Mouse (Mus musculus) forebrain, embryonic 16.5 days (tissue): Measurements from ENCODE around the gene Gkn3. TPM values are rescaled to one million over a fixed set of nuclear protein-coding genes. Genes with fewer than 3 reads are reported as not detected.
A peak's percentile ranks its signal among the peaks of the same experiment; 100 is the strongest.

ENCODE experiments used
- ATAC-seq: fragments of 200-750 bp; cut with Nextera tagmentation; 2 replicates; pipeline ENCODE4 v1.8.0; 2017; ENCODE audit warnings: mild to moderate bottlenecking, moderate library complexity
- H3K27ac ChIP-seq: fragments of 300-500 bp; sonication (generic); 2 replicates; pipeline ENCODE4 v1.5.1; 2014; ENCODE audit warnings: low read length, control low read depth
- H3K27me3 ChIP-seq: fragments of 300-500 bp; sonication (generic); replicated peaks from 2 replicates; pipeline ENCODE4 v1.6.1; 2014; ENCODE audit warnings: low read length; ENCODE audit not compliant: control insufficient read depth, insufficient read depth
- H3K36me3 ChIP-seq: fragments of 300-500 bp; sonication (generic); 2 replicates; pipeline ENCODE4 v1.6.1; 2014; ENCODE audit not compliant: control insufficient read depth, insufficient read depth
- H3K4me1 ChIP-seq: fragments of 300-500 bp; sonication (generic); replicated peaks from 2 replicates; pipeline ENCODE4 v1.6.1; 2014; ENCODE audit warnings: low read length; ENCODE audit not compliant: control insufficient read depth, insufficient read depth
- H3K4me2 ChIP-seq: fragments of 300-500 bp; sonication (generic); 2 replicates; pipeline ENCODE4 v1.6.1; 2014; ENCODE audit warnings: mild to moderate bottlenecking, low read length, control low read depth
- H3K4me3 ChIP-seq: fragments of 300-500 bp; sonication (generic); replicated peaks from 2 replicates; pipeline ENCODE4 v1.5.1; 2014; ENCODE audit warnings: mild to moderate bottlenecking, low read length, control low read depth
- H3K9ac ChIP-seq: fragments of 300-500 bp; sonication (generic); replicated peaks from 2 replicates; pipeline ENCODE4 v1.6.1; 2014; ENCODE audit warnings: low read depth, low read length, control low read depth
- H3K9me3 ChIP-seq: fragments of 300-500 bp; sonication (generic); 2 replicates; pipeline ENCODE4 v1.6.1; 2016; ENCODE audit warnings: low read length; ENCODE audit not compliant: control insufficient read depth
- WGBS: fragments of 180-500 bp; shearing (Covaris S2); extraction: QIAGEN DNeasy Blood & Tissue Kit; methylation state at CpG from one replicate; pipeline ENCODE4 v1.1.7; 2014; 5-methylcytosine and 5-hydroxymethylcytosine counted together
- polyA plus RNA-seq: library from polyadenylated mRNA; unstranded; fragments of >200 nt; fragmentation: Nextera tagmentation; extraction: Ambion mirVana; gene quantifications from 2 replicates; pipeline ENCODE4 v1.2.1, GENCODE M21; 2015

Gkn3 gene
- polyA plus RNA-seq, 1 experiment from 2014 or later, result not detected

DNA sequence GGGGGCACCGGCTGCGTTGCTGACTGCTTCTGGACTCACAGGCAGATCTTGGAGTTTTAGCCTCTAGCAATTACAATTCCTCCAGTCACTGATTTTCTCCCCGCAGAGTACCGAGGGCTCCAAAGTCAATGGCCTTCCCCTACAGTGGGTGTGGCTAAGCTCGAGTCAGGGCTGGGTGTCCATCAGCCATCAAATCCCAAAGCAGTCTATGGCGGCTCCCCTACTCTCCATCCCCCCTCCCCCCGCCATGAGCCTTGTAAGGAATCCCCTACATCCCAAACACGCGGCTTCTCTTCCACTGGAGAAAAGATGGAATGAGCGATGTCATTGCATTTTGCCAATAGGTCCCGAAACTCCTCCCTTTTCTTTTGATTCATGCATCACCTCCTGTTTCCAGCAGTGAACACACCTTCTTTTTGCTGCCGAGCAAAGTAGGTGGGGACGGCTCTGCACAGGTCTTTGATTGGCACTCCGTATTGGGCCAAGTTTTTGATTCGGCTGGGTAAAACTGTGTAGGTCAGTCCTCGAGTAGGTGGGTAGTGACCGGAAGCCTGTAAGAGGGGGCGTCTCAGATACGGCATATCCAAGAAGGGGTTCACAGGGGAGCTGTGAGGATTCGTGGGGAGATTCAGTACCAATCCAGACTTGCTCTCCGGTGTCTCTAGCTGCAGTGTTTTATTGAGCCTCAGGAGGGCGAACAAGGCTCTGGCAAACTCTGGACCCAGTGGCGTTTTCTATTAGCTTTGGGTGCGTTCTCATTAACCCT, 4.6 kb downstream of the Gkn3 start:
- Histone ChIP-seq H3K4me2 (peak overlapping the region; percentile 71), H3K27me3 (no peaks in the 10 kb centered on the region), H3K9ac (peak overlapping the region; percentile 49), H3K27ac (no peak overlapping the region), H3K9me3 (no peaks in the 10 kb centered on the region), H3K4me3 (peak overlapping the region; percentile 43), H3K4me1 (peaks cover 8% of the 10 kb centered on the region), H3K36me3 (no peaks in the 10 kb centered on the region)
- WGBS, result 8% methylated on average over 24 of the region's 24 CpGs
- peak; percentile 79 for ATAC-seq

DNA sequence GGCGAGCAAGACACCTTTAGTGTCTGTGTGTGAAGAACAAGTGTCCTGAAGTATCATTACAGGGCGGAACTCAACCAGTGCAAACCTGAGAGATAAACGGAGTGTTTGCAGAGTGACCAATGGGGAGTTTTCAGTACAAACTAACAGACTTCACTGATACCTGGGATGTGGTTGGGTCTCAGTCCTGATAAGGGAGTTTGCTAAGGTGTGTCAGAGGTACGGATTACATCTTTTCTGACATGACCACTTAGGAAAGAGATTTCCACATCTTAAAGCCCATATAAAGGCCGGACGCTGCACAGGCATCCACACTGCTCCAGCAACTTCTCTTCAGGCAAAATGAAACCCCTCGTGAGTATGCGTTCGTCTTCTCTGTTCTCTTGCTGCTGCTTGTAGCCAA, 15.7 kb downstream of the Gkn3 start, which contains the start of gene Gkn2:
Gene Gkn2 (plus strand): TSS at position 301 of the 400 bp plus-strand sequence.
- Histone ChIP-seq H3K27ac (no peak within 1 kb of the TSS), H3K9me3 (no peaks in the 10 kb centered on the region), H3K9ac (no peak within 1 kb of the TSS), H3K4me2 (no peak within 1 kb of the TSS), H3K27me3 (no peaks in the 10 kb centered on the region), H3K4me1 (no peaks in the 10 kb centered on the region), H3K36me3 (no peaks in the 10 kb centered on the region), H3K4me3 (no peak within 1 kb of the TSS)
- ATAC-seq, result no peak
- 90% methylated on average over 9 of the region's 9 CpGs for WGBS

DNA sequence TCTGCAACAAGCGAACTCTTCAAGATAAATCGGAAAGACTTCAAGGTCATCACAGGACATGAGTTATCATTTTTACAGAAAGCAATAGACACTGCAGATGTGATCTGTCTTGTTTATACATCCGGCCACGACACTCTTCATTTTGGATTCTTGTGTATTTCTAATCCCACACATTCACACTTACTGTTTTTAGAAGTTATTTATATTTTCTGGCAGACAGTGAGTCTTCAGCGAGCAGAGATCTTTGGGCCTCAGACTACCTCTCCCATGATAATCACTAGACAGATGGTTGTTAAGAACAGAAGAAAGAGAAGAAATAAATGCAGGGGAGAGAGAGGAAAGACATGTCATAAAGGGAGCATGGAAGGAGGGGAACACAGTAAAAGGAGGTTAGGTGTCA, 19.5 kb downstream of the Gkn3 start:
- H3K9ac ChIP-seq, result no peak overlapping the region
- no peak overlapping the region for H3K4me3 ChIP-seq
- WGBS, result 86% methylated on average over 5 of the region's 5 CpGs
- no peaks in the 10 kb centered on the region for H3K9me3 ChIP-seq
- no peaks in the 10 kb centered on the region for H3K36me3 ChIP-seq
- ATAC-seq, result no peak
- H3K4me1 ChIP-seq, result no peaks in the 10 kb centered on the region
- no peak overlapping the region for H3K27ac ChIP-seq
- H3K4me2 ChIP-seq, result no peak overlapping the region
- H3K27me3 ChIP-seq, result no peaks in the 10 kb centered on the region

DNA sequence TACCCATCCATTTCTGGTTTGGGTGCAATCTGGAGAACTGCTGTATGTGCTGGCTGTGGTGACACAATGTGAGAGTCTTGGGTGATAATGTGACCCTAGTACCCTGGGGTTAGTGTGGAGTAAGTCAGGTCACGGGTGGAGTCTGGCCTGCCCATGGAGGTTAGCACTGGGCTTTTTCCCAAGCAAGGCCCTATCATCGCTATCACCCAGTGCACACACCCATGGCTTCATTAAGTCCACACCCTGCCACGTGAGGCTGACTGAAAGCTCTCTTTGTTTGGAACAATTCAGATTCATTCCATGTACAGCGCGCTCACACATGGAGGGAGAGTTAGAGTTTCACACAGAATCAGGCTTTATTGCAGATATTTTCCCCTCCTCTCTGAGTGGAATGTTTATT, 34.3 kb downstream of the Gkn3 start:
- 45% methylated on average over 5 of the region's 5 CpGs for WGBS
- no peak for ATAC-seq
- Histone ChIP-seq H3K27me3 (no peaks in the 10 kb centered on the region), H3K9ac (no peak overlapping the region), H3K4me2 (no peak overlapping the region), H3K4me3 (no peak overlapping the region), H3K4me1 (no peaks in the 10 kb centered on the region), H3K9me3 (no peaks in the 10 kb centered on the region), H3K27ac (no peak overlapping the region), H3K36me3 (no peaks in the 10 kb centered on the region)

DNA sequence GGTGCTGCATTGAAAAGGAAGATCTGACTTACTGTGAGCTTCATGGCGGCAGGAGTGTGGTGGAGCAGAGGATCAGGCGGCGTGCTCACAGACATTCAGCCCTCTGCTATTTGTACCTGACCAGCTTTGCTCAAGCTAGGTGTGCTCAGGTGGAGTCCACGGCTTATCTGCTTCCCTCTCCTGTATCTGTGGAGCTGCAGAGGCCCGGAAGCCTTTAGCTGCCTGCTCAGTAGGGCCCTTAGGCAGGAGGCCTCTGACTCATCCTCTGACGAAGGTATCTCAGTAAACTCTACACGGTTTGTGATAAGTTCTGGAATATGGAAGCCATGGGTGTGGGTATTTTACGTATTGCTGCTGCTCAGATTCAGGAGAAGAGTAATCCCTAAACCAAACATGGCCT, 37.9 kb downstream of the Gkn3 start, which contains the start of gene Gkn1:
Gene Gkn1 (minus strand): TSS at position 114 of the 400 bp plus-strand sequence.
- no peaks in the 10 kb centered on the region for H3K27me3 ChIP-seq
- no peaks in the 10 kb centered on the region for H3K4me1 ChIP-seq
- H3K4me2 ChIP-seq, result no peak within 1 kb of the TSS
- H3K9me3 ChIP-seq, result no peaks in the 10 kb centered on the region
- no peak for ATAC-seq
- H3K4me3 ChIP-seq, result no peak within 1 kb of the TSS
- H3K9ac ChIP-seq, result no peak within 1 kb of the TSS
- no peaks in the 10 kb centered on the region for H3K36me3 ChIP-seq
- no peak within 1 kb of the TSS for H3K27ac ChIP-seq
- 92% methylated on average over 8 of the region's 8 CpGs for WGBS

DNA sequence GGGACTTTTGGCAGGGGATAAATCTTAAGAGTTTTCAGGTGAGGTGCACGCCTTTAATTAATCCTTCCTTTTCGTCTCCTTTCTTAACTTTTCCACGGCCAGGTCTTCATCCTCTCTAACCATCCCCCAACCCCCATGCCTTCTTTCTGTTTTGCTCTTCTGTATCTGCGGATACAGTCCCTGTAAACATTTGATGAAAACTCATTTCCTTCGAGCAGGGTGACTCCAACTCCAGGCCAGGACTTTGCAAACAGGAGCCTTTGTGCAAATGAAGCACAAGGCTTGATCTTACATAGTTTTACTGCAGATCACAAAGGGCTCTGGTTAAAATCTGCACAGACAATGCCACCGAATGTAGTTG, 52.8 kb downstream of the Gkn3 start:
- no peaks in the 10 kb centered on the region for H3K9me3 ChIP-seq
- peaks cover 18% of the 10 kb centered on the region for H3K4me1 ChIP-seq
- H3K27me3 ChIP-seq, result no peaks in the 10 kb centered on the region
- peak; percentile 18 for ATAC-seq
- H3K27ac ChIP-seq, result no peak overlapping the region
- H3K4me2 ChIP-seq, result peak overlapping the region; percentile 98; the same call in 1 of the 2 replicates
- H3K36me3 ChIP-seq, result no peaks in the 10 kb centered on the region
- H3K4me3 ChIP-seq, result no peak overlapping the region; the same call in 1 of the 2 replicates
- H3K9ac ChIP-seq, result no peak overlapping the region
- 31% methylated on average over 6 of the region's 6 CpGs for WGBS

DNA sequence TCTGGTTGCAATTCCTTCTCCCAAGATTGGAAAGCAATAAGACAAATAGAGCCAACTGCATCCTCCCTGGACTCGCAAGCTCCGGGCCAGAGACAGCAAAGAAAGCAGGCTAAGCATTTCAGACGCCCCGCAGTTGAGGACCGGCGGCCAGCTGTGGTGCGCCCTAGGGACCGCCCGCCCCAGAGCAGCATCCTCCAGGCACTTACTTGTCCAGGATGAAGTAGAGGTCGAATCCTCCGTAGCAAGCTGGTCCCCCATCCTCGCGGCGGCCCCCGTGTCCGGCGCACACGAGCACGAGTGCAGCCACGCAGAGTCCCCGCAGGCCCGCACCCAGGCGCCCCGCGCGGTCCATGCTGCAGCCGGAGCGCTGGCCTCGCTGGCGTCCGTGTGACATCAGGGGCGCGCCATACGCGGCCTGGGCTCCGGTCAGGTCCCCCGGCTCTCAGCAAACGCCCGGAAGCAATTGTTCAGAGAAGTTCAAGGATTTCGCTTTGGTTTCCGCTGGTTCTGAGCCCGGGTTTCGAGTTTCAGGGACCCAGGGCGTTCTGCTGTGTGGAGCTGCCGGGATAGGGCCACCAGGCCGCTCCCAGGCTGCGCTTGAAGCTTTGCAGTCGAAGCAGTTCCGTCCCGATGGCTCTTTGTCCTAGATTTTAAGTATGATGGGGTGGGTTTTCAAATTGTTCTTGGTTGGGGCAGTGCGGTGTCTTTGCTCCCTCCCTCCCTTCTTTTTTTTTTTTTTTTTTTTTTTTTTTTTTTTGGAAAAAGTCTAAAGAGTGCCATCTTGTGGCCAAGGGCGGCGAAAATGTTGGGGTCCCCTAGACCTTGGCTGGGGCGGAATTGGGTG, 53.4 kb downstream of the Gkn3 start, which contains the start of gene Antxr1:
Gene Antxr1 (minus strand): TSS at position 731 of the 844 bp plus-strand sequence.
- Histone ChIP-seq H3K4me3 (peak within 1 kb of the TSS; percentile 82), H3K4me1 (peaks cover 18% of the 10 kb centered on the region), H3K4me2 (peak within 1 kb of the TSS; percentile 98), H3K9me3 (no peaks in the 10 kb centered on the region), H3K27me3 (no peaks in the 10 kb centered on the region), H3K9ac (peak within 1 kb of the TSS; percentile 78), H3K27ac (peak within 1 kb of the TSS; percentile 5; the same call in 1 of the 2 replicates), H3K36me3 (no peaks in the 10 kb centered on the region)
- under 1% methylated on average over 54 of the region's 54 CpGs for WGBS
- peak; percentile 71 for ATAC-seq

DNA sequence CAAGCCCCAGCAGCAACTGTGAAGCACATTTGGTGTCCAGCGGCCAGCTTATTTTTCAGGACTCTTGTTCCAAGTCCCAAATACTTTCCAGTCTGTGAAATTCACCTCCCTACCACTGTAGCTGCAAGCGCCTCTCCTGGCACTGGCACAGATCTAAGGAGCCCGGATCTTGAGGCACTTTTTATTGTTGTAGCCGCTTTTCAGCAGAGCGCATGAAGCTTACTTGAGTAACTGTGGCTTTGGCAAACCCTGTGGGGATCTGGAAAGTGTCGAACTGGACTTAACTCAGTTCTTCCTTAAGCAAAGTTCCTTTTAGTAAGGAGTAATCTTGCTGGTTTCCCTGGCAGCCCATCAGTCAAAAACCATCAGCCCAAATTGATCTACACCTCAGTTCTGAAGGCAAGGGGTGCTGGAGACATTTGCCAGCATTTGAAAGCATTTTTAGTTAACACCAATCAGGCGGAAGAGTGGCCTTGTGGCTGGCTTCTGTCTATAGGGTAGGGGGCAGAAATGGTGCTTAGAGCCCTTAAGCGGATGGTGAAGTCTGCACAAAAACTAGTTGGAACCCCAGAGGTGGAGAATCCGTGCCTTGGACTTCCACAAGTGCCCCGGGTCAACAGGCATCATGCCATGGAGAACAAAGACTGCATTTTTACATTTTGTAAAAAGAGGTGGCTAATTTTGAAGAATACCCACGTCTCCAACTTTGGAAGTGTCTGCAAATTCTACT, 54.2 kb downstream of the Gkn3 start:
- Histone ChIP-seq H3K36me3 (no peaks in the 10 kb centered on the region), H3K4me2 (peak overlapping the region; percentile 98), H3K27ac (no peak overlapping the region; the same call in 1 of the 2 replicates), H3K27me3 (no peaks in the 10 kb centered on the region), H3K4me1 (peaks cover 18% of the 10 kb centered on the region), H3K9me3 (no peaks in the 10 kb centered on the region), H3K4me3 (peak overlapping the region; percentile 82), H3K9ac (peak overlapping the region; percentile 78)
- ATAC-seq, result peak; percentile 67
- WGBS, result 3% methylated on average over 11 of the region's 11 CpGs
